Mouse (Mus musculus) embryonic facial prominence, embryonic 12.5 days (tissue): ENCODE measurements around the gene Olfr543. TPM values are rescaled to one million over a fixed set of nuclear protein-coding genes. Genes with fewer than 3 reads are reported as not detected.

Source experiments
- polyA plus RNA-seq: library from polyadenylated mRNA; unstranded; fragments of >200 nt; fragmentation: Nextera tagmentation; extraction: Ambion mirVana; gene quantifications from 2 replicates; pipeline ENCODE4 v1.2.1, GENCODE M21; 2016

Gene Olfr543
- polyA plus RNA-seq, 1 experiment from 2014 or later: 0.33 TPM

Other genes starting within 250 kb of the Olfr543 start
- 48.7 and 50.0 TPM in 2 replicates for gene Rhog, start 225.6 kb downstream of the Olfr543 start, polyA plus RNA-seq
- 24.6 and 25.0 TPM in 2 replicates for gene Stim1, start 213.9 kb downstream of the Olfr543 start, polyA plus RNA-seq
- 173 and 174 TPM in 2 replicates for gene Rrm1, start 40.0 kb downstream of the Olfr543 start, polyA plus RNA-seq
- gene Olfr544, start 6.6 kb upstream of the Olfr543 start, polyA plus RNA-seq: 0.10 and 0.13 TPM in 2 replicates
- 0.13 and 0.14 TPM in 2 replicates for gene Olfr545, start 17.9 kb upstream of the Olfr543 start, polyA plus RNA-seq
- gene Olfr547, start 53.1 kb upstream of the Olfr543 start, polyA plus RNA-seq: not detected in 2 replicates
- not detected in 2 replicates for gene Olfr548-ps1, start 59.2 kb upstream of the Olfr543 start, polyA plus RNA-seq
- not detected in 2 replicates for gene Olfr549, start 68.2 kb upstream of the Olfr543 start, polyA plus RNA-seq
- gene Trim21, start 83.8 kb upstream of the Olfr543 start, polyA plus RNA-seq: 0.51 and 0.59 TPM in 2 replicates
- 0.04 and 0.14 TPM in 2 replicates for gene Olfr550, start 89.8 kb upstream of the Olfr543 start, polyA plus RNA-seq
- gene Olfr551, start 110.2 kb upstream of the Olfr543 start, polyA plus RNA-seq: not detected in 2 replicates
- gene Olfr552, start 116.1 kb upstream of the Olfr543 start, polyA plus RNA-seq: not detected in 2 replicates
- gene Olfr553, start 136.5 kb upstream of the Olfr543 start, polyA plus RNA-seq: not detected in 2 replicates
- not detected in 2 replicates for gene Olfr554, start 156.8 kb upstream of the Olfr543 start, polyA plus RNA-seq
- gene Olfr555, start 177.1 kb upstream of the Olfr543 start, polyA plus RNA-seq: not detected in 2 replicates
- gene Olfr556, start 183.2 kb upstream of the Olfr543 start, polyA plus RNA-seq: not detected in 2 replicates
- 16.4 and 17.4 TPM in 2 replicates for gene Trim68, start 205.6 kb upstream of the Olfr543 start, polyA plus RNA-seq
- not detected in 2 replicates for gene Olfr557, start 214.2 kb upstream of the Olfr543 start, polyA plus RNA-seq
- 0.55 and 0.98 TPM in 2 replicates for gene Olfr558, start 220.5 kb upstream of the Olfr543 start, polyA plus RNA-seq
- gene Olfr33, start 237.4 kb upstream of the Olfr543 start, polyA plus RNA-seq: not detected in 2 replicates
- gene Olfr559, start 245.8 kb upstream of the Olfr543 start, polyA plus RNA-seq: not detected in 2 replicates